In genomic region chr4:107830821-107831221, GRCm38 (mm10) we compare ENCODE assay signal across 11 mouse cellular contexts. TPM values are rescaled to one million over a fixed set of nuclear protein-coding genes. Genes with fewer than 3 reads are reported as not detected.
DNase-seq lines count a peak whose midpoint lies in the region; ATAC-seq lines count a peak whose summit lies in the region.
"Had no signal": no experiment of that assay in that cellular context is flagged by ENCODE, and none has a peak within 500 bp of the region (broad histone marks: within the 10 kb centered on the region; RNA-seq: fewer than 3 reads in every experiment).

No protein-coding gene starts in this region.

- H3K27me3 ChIP-seq in forebrain, embryonic 12.5 days: no peaks in the 10 kb centered on the region
- H3K27me3 ChIP-seq in midbrain, embryonic 10.5 days (ENCODE audit: low read depth, poor library complexity, severe bottlenecking): peaks cover 23% of the 10 kb centered on the region

- peaks cover 100% of the 10 kb centered on the region for H3K4me1 ChIP-seq in forebrain, embryonic 12.5 days
- peaks cover 100% of the 10 kb centered on the region for H3K4me1 ChIP-seq in midbrain, embryonic 10.5 days

- H3K4me3 ChIP-seq in forebrain, embryonic 12.5 days (replicated peaks): no peak overlapping the region
- H3K4me3 ChIP-seq in midbrain, embryonic 10.5 days: no peak overlapping the region

- peak overlapping the region; percentile 89 for H3K27ac ChIP-seq in forebrain, embryonic 12.5 days
- H3K27ac ChIP-seq in midbrain, embryonic 10.5 days (replicated peaks): peak overlapping the region; percentile 82

- H3K9ac ChIP-seq in forebrain, embryonic 12.5 days: peak overlapping the region; percentile 33

- WGBS in forebrain, embryonic 12.5 days: 27% methylated on average over 7 of the region's 7 CpGs
- WGBS in midbrain, embryonic 10.5 days: 32% methylated on average over 7 of the region's 7 CpGs

- peaks cover 2% of the 10 kb centered on the region; the same call in 1 of the 2 replicates for H3K36me3 ChIP-seq in forebrain, embryonic 12.5 days (replicated peaks)
- H3K36me3 ChIP-seq in midbrain, embryonic 10.5 days: peaks cover 2% of the 10 kb centered on the region; the same call in 1 of the 2 replicates

- no peak for ATAC-seq in cerebellum, adult (ENCODE audit: insufficient number of reproducible peaks, low FRiP score, low TSS enrichment)
- ATAC-seq in forebrain, embryonic 12.5 days (ENCODE audit: low FRiP score): peak; percentile 37
- no peak for ATAC-seq in activated CD4-positive, CD25-positive, alpha-beta regulatory T cell, adult 4 months

- peak overlapping the region; percentile 4 for H3K4me2 ChIP-seq in forebrain, embryonic 12.5 days

- no peaks in the 10 kb centered on the region for H3K9me3 ChIP-seq in forebrain, embryonic 12.5 days
- H3K9me3 ChIP-seq in midbrain, embryonic 10.5 days (replicated peaks): no peaks in the 10 kb centered on the region

- DNase-seq in cerebellum, adult 9-10 months: peak; percentile 55
- DNase-seq in midbrain, embryonic 10.5 days (ENCODE audit: low spot score): peak; percentile 76
- DNase-seq in retina, embryonic 14.5 days (ENCODE audit: low spot score): peak; percentile 77
- DNase-seq in thymus, postnatal 4 days: no peak
- DNase-seq in adrenal gland, postnatal 36 days: no peak
- DNase-seq: heart, adult 11 months; kidney, postnatal 4 days; lung, postnatal 10 days had no signal

RNA-seq across cellular contexts. Expression of gene Lrp8, which starts 28.8 kb away (rescaled TPM):
- 43.3 and 48.3 TPM in 2 replicates for polyA plus RNA-seq in forebrain, embryonic 12.5 days (2016; fragmentation: Nextera tagmentation; extraction: Ambion mirVana)
- 10.4 and 15.0 TPM in 2 replicates for polyA plus RNA-seq in midbrain, embryonic 10.5 days (2016; fragmentation: Nextera tagmentation; extraction: Ambion mirVana)
- polyA plus RNA-seq in activated CD4-positive, CD25-positive, alpha-beta regulatory T cell, adult 4 months (2017; shearing (Covaris generic)): 1 to 10 TPM; 1.6 to 2.1 TPM
- 10 to 100 TPM in 1 of 2 experiments, 1 to 10 TPM in 1; 7.2 to 12.3 TPM for total RNA-seq in adrenal gland, postnatal 36 days (2021)

RNA-seq across cellular contexts. Expression of gene Magoh, which starts 48.7 kb away (rescaled TPM):
- 232 and 233 TPM in 2 replicates for polyA plus RNA-seq in forebrain, embryonic 12.5 days (2016; fragmentation: Nextera tagmentation; extraction: Ambion mirVana)
- polyA plus RNA-seq in midbrain, embryonic 10.5 days (2016; fragmentation: Nextera tagmentation; extraction: Ambion mirVana): 219 and 263 TPM in 2 replicates
- polyA plus RNA-seq in activated CD4-positive, CD25-positive, alpha-beta regulatory T cell, adult 4 months (2017; shearing (Covaris generic)): 100 to 1,000 TPM; 132 to 135 TPM
- 10 to 100 TPM; 79.1 to 84.4 TPM for total RNA-seq in adrenal gland, postnatal 36 days (2021)

RNA-seq across cellular contexts. Expression of gene 0610037L13Rik, which starts 58.8 kb away (rescaled TPM):
- polyA plus RNA-seq in forebrain, embryonic 12.5 days (2016; fragmentation: Nextera tagmentation; extraction: Ambion mirVana): 110 and 115 TPM in 2 replicates
- 113 TPM in 2 replicates for polyA plus RNA-seq in midbrain, embryonic 10.5 days (2016; fragmentation: Nextera tagmentation; extraction: Ambion mirVana)
- 10 to 100 TPM; 51.9 to 56.9 TPM for polyA plus RNA-seq in activated CD4-positive, CD25-positive, alpha-beta regulatory T cell, adult 4 months (2017; shearing (Covaris generic))
- 10 to 100 TPM; 77.5 to 94.1 TPM for total RNA-seq in adrenal gland, postnatal 36 days (2021)

Comparison
In these comparisons a context has a peak if more than half of its experiments do, and no peak if none do; other contexts are left out.
1. DNase-seq: peak in cerebellum, adult 9-10 months (single experiment), midbrain, embryonic 10.5 days (single experiment) and retina, embryonic 14.5 days (single experiment); none in thymus, postnatal 4 days (single experiment) and adrenal gland, postnatal 36 days (0 of 2).